Mouse (Mus musculus): ENCODE measurements around the gene Gpd2.

- TF ChIP-seq POLR2A (IDR thresholded peaks at IDR 0.05; ENCODE audit: control insufficient read depth, extremely low read depth, insufficient read depth, low read length, poor library complexity) (no peak), CTCF (IDR thresholded peaks at IDR 0.05; ENCODE audit: borderline replicate concordance, control insufficient read depth, extremely low read depth, insufficient read depth, low read length, poor library complexity) (no peak)
Observed at GRCm38 (mm10) chr2:57252542-57253301, 15.3 kb downstream of the Gpd2 start.
